Mouse (Mus musculus): ENCODE results near the gene Emp3. TPM values are rescaled to one million over a fixed set of nuclear protein-coding genes. Genes with fewer than 3 reads are reported as not detected.
"Not testable (repeated sequence)": the region's sequence is repeated elsewhere in the genome, so short reads cannot be mapped to it uniquely, and the experiment has no call there.

Emp3 gene
- polyA plus RNA-seq (2015; fragmentation: Nextera tagmentation; extraction: Ambion mirVana), result 13.2 and 16.6 TPM in 2 replicates

DNA sequence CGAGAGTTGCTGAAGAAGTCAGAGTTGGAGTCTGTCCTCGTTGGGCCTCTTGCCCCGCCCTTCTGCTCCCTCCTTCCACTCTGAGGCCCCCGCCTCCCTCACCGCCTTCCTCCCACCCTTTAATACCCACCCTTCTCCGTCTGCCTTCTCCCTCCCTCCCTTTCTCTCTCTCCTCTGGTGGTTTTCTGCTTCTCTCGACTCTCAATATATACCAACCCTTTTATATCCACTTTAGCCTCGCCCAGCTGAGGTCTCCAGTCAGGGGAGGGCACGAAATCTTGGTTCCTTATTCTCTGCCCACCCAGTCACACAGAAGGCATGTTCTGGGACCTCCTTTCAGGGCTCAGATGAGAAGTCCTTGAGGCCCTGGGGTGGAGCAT is at the start of gene Emp3:
TSS of gene Emp3 (minus strand) at position 163 of the 380 bp plus-strand sequence.
- H3K36me3 ChIP-seq (ENCODE audit: poor library complexity, severe bottlenecking), result no peaks in the 10 kb centered on the region
- H3K4me1 ChIP-seq, result peaks cover 29% of the 10 kb centered on the region
- WGBS, result 57% methylated on average over 9 of the region's 9 CpGs
- no peak within 1 kb of the TSS for H3K27ac ChIP-seq
- no peaks in the 10 kb centered on the region for H3K27me3 ChIP-seq
- ATAC-seq, result no peak
- no peak within 1 kb of the TSS for H3K4me3 ChIP-seq
- peak within 1 kb of the TSS; percentile 21; the same call in 1 of the 2 replicates for H3K9ac ChIP-seq
- 0 out of 2 replicates have a peak, but pooled peaks cover 5% of the 10 kb centered on the region for H3K9me3 ChIP-seq (replicated peaks)
- no peak within 1 kb of the TSS for H3K4me2 ChIP-seq

DNA sequence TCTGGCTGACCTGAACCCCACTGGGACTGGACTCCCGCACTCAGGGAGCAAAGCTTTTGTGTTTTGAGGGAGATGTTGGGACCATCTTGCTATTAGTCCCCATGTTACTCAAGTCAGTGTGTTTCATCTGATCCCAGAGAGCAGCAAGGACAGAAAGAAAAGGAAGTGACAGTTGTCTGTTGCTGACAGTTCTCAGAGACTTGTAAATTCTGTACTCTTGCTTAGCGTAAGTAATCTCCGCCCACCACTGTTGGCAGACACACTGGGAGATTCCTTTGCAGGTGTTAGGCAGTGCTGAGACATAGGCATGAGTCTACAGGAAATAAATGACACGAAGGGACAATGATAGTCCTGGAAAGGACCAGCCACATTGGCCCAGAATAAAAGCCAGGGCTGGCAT is 35.4 kb upstream of the Emp3 start:
- H3K4me3 ChIP-seq, result no peak overlapping the region
- H3K9ac ChIP-seq, result no peak overlapping the region
- H3K36me3 ChIP-seq (ENCODE audit: poor library complexity, severe bottlenecking), result no peaks in the 10 kb centered on the region
- no peak overlapping the region for H3K4me2 ChIP-seq
- no peaks in the 10 kb centered on the region for H3K27me3 ChIP-seq
- WGBS, result 79% methylated on average over 4 of the region's 4 CpGs
- H3K27ac ChIP-seq, result no peak overlapping the region
- ATAC-seq, result no peak
- H3K9me3 ChIP-seq (replicated peaks), result no peaks in the 10 kb centered on the region
- H3K4me1 ChIP-seq, result no peaks in the 10 kb centered on the region

DNA sequence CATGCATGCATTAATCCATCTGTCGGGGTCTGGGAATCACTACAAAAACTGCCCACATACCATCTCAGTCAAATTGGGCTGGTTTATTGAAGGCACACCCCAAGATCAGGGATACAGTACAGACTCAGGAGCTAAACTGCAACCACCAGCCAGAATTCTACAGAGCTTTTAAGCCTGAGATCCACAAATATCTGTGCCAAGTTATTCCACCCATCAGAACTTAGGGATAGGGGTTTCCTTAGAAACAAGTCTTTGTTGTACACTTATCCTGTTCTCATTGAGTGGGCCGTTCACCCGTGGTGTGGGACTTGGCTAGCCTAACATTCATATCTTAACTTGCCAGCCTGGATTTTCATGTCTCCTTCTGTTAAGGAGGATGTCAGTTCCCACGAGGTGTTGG is 27.9 kb upstream of the Emp3 start:
- Histone ChIP-seq H3K4me3 (no peak overlapping the region), H3K4me2 (no peak overlapping the region), H3K9me3 (replicated peaks) (no peaks in the 10 kb centered on the region), H3K27me3 (no peaks in the 10 kb centered on the region), H3K36me3 (ENCODE audit: poor library complexity, severe bottlenecking) (no peaks in the 10 kb centered on the region), H3K9ac (no peak overlapping the region), H3K4me1 (no peaks in the 10 kb centered on the region), H3K27ac (no peak overlapping the region)
- 78% methylated on average over 4 of the region's 4 CpGs for WGBS
- no peak for ATAC-seq

DNA sequence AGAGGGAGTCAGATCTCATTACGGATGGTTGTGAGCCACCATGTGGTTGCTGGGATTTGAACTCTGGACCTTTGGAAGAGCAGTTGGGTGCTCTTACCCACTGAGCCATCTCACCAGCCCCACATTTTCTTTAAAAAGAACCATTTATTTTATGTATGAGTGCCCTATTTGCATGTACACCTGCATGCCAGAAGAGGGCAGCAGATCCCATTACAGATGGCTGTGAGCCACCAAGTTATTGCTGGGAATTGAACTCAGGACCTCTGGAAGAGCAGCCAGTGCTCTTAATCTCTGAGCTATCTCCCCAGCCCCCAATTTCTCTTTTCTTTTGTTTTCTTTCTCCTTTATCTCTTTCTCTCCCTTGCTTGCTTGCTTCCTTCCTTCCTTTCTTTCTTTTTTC is 22.1 kb upstream of the Emp3 start:
- not testable (repeated sequence) for ATAC-seq, H3K9ac ChIP-seq
- 65% methylated on average over 1 of the region's 1 CpGs for WGBS

DNA sequence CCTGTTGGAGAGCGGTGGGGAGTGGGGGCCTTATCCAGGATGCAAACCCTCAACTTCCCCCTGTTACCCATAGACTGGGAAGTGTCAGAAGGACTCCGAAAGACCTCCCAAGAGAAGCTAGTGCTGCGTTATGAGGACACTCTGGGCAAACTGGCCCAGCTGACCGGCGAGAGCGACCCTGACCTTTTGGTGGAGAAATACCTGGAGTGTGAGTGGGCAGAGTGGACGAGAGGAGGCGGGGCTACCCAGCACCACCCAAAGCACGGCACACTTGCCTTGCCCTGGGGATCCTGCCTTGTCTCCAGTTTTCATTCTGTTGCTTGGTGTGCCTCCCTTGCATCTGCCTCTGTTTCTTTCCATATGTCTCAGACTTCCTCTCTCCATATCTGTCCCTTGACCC is 20.8 kb upstream of the Emp3 start:
- no peak overlapping the region for H3K27ac ChIP-seq
- no peaks in the 10 kb centered on the region for H3K27me3 ChIP-seq
- H3K9ac ChIP-seq, result no peak overlapping the region
- no peak overlapping the region for H3K4me3 ChIP-seq
- ATAC-seq, result no peak
- H3K4me2 ChIP-seq, result no peak overlapping the region
- WGBS, result 87% methylated on average over 9 of the region's 9 CpGs
- no peaks in the 10 kb centered on the region for H3K36me3 ChIP-seq (ENCODE audit: poor library complexity, severe bottlenecking)
- H3K4me1 ChIP-seq, result no peaks in the 10 kb centered on the region
- no peaks in the 10 kb centered on the region for H3K9me3 ChIP-seq (replicated peaks)

More for the DNA sequence above, 22.1 kb upstream of the Emp3 start:
- H3K27ac ChIP-seq; H3K4me1 ChIP-seq; H3K4me3 ChIP-seq; H3K36me3 ChIP-seq (ENCODE audit: poor library complexity, severe bottlenecking); H3K27me3 ChIP-seq; H3K4me2 ChIP-seq; H3K9me3 ChIP-seq (replicated peaks): not testable (repeated sequence)

DNA sequence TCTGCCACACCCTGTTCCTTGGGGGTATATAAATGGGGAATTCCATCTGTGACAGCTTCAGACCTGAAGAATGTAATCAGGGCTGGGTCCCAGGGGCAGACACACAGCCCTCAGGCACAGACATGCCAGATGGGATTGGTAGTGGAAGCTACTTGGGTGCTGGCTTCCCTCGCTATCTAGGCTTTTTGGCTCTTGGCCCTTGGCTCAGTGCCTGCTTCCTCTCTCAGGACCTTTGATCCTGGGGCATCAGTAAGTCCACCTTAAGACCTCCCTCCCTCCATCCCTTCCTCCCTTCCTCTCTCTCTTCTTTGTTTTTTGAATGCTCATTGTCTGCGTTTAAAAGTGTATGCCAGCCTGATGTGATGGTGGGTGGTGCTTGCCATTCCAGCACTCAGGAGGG is 18.6 kb upstream of the Emp3 start:
- ATAC-seq, result no peak
- no peak overlapping the region for H3K4me3 ChIP-seq
- WGBS, result 51% methylated on average over 2 of the region's 2 CpGs
- H3K4me1 ChIP-seq, result no peaks in the 10 kb centered on the region
- H3K4me2 ChIP-seq, result no peak overlapping the region
- no peak overlapping the region for H3K27ac ChIP-seq
- no peak overlapping the region for H3K9ac ChIP-seq
- no peaks in the 10 kb centered on the region for H3K27me3 ChIP-seq
- H3K9me3 ChIP-seq (replicated peaks), result no peaks in the 10 kb centered on the region
- no peaks in the 10 kb centered on the region for H3K36me3 ChIP-seq (ENCODE audit: poor library complexity, severe bottlenecking)

DNA sequence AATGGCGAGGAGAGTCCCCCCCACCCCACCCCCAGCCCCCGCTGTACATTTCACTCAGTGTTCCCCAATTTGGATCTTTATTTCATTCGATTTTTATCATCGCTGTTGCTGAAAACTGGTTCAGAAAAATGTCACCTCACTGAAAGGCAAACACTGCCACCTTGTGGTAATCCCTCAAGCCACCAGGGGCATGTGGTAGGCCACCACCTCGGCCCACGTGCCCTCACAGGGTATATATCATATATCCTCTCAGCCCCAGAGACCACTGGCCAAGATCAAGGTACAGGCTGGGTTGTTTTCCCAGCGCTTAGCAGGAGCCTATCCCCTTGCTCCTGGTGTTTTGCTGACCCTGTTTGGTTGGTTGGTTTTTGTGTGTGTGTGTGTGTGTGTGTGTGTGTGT is 13.9 kb upstream of the Emp3 start:
- H3K27me3 ChIP-seq, result no peaks in the 10 kb centered on the region
- no peak overlapping the region for H3K4me2 ChIP-seq
- H3K4me3 ChIP-seq, result no peak overlapping the region
- H3K4me1 ChIP-seq, result no peaks in the 10 kb centered on the region
- H3K27ac ChIP-seq, result no peak overlapping the region
- ATAC-seq, result peak; percentile 53; the same call in 1 of the 2 replicates
- H3K9me3 ChIP-seq (replicated peaks), result no peaks in the 10 kb centered on the region
- no peaks in the 10 kb centered on the region for H3K36me3 ChIP-seq (ENCODE audit: poor library complexity, severe bottlenecking)
- WGBS, result 24% methylated on average over 7 of the region's 7 CpGs
- no peak overlapping the region for H3K9ac ChIP-seq

DNA sequence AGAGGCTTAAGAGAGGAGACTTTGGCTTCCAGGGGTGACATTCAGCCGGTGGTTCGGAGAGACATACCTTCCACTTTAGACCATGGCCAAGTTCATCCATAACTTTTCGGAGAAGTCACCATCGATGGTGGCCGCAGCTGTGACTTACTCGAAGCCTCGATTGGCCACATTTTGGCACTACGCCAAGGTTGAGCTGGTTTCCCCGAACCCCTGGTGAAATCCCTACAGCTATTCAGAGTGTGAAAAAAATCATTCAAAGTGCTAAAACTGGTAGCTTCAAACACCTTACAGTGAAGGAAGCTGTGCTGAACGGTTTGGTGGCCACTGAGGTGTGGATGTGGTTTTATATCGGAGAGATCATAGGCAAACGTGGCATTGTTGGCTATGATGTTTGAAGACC is 12.6 kb upstream of the Emp3 start:
- H3K27ac ChIP-seq; H3K9me3 ChIP-seq (replicated peaks); H3K9ac ChIP-seq; H3K27me3 ChIP-seq; ATAC-seq; H3K36me3 ChIP-seq (ENCODE audit: poor library complexity, severe bottlenecking); H3K4me3 ChIP-seq; H3K4me2 ChIP-seq; H3K4me1 ChIP-seq: not testable (repeated sequence)
- 88% methylated on average over 12 of the region's 12 CpGs for WGBS

DNA sequence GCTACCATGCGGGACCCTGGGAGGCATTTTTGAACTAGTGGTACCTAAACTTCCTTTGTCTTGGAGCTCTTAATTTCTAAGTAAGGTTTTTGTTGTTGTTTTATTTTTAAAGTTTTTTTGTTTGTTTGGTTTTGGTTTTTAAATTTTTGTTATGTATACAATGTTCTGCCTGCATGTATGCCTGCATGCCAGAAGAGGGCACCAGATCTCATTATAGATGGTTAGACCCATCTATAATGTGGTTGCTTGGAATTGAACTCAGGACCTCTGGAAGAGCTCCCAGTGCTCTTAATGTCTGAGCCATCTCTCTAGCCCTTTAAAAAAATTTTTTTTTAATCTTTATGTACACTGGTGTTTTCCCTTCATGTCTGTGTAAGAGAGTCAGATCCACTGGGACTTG is 8.5 kb upstream of the Emp3 start:
- ATAC-seq, result no peak
- Histone ChIP-seq H3K27ac (no peak overlapping the region), H3K4me3 (no peak overlapping the region), H3K4me1 (no peaks in the 10 kb centered on the region), H3K9me3 (replicated peaks) (0 out of 2 replicates have a peak, but pooled peaks cover 5% of the 10 kb centered on the region), H3K4me2 (no peak overlapping the region), H3K27me3 (peaks cover 20% of the 10 kb centered on the region), H3K9ac (no peak overlapping the region), H3K36me3 (ENCODE audit: poor library complexity, severe bottlenecking) (no peaks in the 10 kb centered on the region)
- WGBS, result 79% methylated on average over 1 of the region's 1 CpGs

DNA sequence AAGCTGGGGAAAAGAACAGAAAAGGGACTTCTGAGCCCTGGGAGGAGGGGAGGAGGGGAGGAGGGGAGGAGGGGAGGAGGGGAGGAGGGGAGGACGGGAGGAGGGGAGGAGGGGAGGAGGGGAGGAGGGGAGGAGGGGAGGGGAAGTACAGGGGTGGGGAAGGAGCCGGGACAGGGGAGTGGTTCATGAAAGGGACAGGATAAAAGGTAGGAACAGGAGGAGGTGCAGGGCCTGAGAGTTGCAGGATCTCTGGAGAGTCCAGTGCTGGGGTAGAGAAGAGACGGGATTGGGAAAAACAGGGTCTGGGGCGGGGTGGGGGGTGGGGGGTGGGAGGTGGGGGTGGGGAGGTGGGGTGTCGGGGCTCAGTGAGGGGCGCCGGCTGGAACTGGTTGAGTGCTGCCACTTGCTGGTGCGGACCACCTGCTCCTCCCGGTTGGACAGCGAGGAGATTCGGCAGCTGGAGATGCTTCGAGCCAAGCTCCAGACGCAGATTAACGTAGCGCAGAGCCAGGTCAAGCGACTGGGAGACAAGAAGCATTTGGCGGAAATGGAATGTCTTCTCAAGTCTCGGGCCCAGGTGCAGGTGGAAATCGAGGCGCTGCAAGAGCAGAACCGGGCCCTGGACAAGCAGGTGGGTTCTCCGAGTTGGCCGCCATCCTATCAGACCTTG is 7.6 kb upstream of the Emp3 start:
- Histone ChIP-seq H3K4me2 (peak overlapping the region; percentile 27; the same call in 1 of the 2 replicates), H3K36me3 (ENCODE audit: poor library complexity, severe bottlenecking) (no peaks in the 10 kb centered on the region), H3K4me3 (no peak overlapping the region; the same call in 1 of the 2 replicates), H3K4me1 (no peaks in the 10 kb centered on the region), H3K27ac (no peak overlapping the region), H3K9ac (no peak overlapping the region), H3K27me3 (peaks cover 20% of the 10 kb centered on the region), H3K9me3 (replicated peaks) (0 out of 2 replicates have a peak, but pooled peaks cover 5% of the 10 kb centered on the region)
- WGBS, result 11% methylated on average over 22 of the region's 23 CpGs
- peak; percentile 30; the same call in 1 of the 2 replicates for ATAC-seq

DNA sequence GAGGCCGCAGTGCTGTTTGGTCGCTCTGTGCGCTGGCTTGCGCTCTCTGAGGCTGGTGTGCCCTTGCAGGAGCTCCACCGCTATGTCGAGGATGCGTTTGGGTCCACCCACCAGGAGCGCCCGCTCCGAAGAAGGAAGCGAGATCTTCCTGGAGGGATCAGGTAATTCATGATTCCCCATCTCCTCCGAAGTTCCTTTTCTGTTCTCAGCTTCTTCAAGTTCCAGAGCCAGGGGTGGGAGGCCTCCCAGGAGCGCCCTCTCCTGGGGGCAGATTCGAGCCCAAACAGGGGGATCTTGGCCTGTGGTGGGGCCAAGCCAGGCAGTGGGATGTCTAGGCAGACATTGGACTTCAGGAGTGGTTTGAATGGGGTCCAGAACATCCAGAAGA is 3.2 kb upstream of the Emp3 start:
- WGBS, result 18% methylated on average over 14 of the region's 14 CpGs
- no peak overlapping the region for H3K27ac ChIP-seq
- H3K4me2 ChIP-seq, result peak overlapping the region; percentile 65
- H3K27me3 ChIP-seq, result peaks cover 20% of the 10 kb centered on the region
- no peak overlapping the region for H3K4me3 ChIP-seq
- no peak for ATAC-seq
- no peak overlapping the region for H3K9ac ChIP-seq
- no peaks in the 10 kb centered on the region for H3K36me3 ChIP-seq (ENCODE audit: poor library complexity, severe bottlenecking)
- peaks cover 10% of the 10 kb centered on the region for H3K4me1 ChIP-seq
- 0 out of 2 replicates have a peak, but pooled peaks cover 5% of the 10 kb centered on the region for H3K9me3 ChIP-seq (replicated peaks)

DNA sequence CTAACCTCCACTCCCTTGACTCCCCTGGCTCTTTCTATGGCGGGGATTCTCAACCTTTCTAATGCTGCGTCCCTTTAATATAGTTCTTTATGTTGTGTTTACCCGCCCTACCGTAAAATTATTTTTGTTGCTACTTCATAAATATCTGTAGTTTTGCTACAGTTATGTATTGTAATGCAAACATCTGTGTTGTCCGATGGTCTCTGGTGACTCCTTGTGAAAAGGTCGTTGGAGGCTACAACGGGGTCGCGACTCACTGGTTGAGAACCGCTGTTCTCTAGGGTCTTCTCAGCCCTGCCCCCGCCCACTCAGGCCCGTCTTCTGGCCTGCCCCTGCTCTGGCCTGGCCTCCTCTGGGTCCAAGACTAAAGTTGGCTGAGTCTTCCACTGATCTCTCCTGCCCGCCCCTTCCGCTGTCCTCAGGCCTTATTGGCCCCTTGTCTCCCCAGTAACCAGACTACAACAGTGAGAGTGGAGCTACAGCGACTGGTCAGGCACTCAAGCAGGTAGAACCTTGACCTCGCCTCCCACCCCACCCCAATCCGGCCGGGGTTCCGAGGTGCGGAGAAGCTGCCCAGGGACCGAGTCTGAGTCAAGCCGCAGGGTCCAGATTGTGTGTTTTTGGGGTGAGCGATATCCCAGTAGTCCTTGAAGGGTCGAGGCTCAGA is 2.7 kb upstream of the Emp3 start, which contains the start of gene Ccdc114:
TSS of gene Ccdc114 (plus strand) at position 311 of the 667 bp plus-strand sequence.
- peak within 1 kb of the TSS; percentile 44 for H3K9ac ChIP-seq
- peaks cover 15% of the 10 kb centered on the region for H3K27me3 ChIP-seq
- H3K4me3 ChIP-seq, result peak within 1 kb of the TSS; percentile 44
- H3K4me1 ChIP-seq, result peaks cover 10% of the 10 kb centered on the region
- WGBS, result 10% methylated on average over 24 of the region's 24 CpGs
- peak within 1 kb of the TSS; percentile 57 for H3K27ac ChIP-seq
- H3K36me3 ChIP-seq (ENCODE audit: poor library complexity, severe bottlenecking), result no peaks in the 10 kb centered on the region
- peak; percentile 7; the same call in 1 of the 2 replicates for ATAC-seq
- H3K9me3 ChIP-seq (replicated peaks), result 0 out of 2 replicates have a peak, but pooled peaks cover 5% of the 10 kb centered on the region
- peak within 1 kb of the TSS; percentile 65 for H3K4me2 ChIP-seq

Data from forebrain, embryonic 13.5 days (tissue).